Mouse (Mus musculus): ENCODE data around the gene Gm20458. TPM values are rescaled to one million over a fixed set of nuclear protein-coding genes. Genes with fewer than 3 reads are reported as not detected.

Gene Gm20458
- polyA plus RNA-seq, 1 experiment from 2014 or later: 5.8 TPM

DNA sequence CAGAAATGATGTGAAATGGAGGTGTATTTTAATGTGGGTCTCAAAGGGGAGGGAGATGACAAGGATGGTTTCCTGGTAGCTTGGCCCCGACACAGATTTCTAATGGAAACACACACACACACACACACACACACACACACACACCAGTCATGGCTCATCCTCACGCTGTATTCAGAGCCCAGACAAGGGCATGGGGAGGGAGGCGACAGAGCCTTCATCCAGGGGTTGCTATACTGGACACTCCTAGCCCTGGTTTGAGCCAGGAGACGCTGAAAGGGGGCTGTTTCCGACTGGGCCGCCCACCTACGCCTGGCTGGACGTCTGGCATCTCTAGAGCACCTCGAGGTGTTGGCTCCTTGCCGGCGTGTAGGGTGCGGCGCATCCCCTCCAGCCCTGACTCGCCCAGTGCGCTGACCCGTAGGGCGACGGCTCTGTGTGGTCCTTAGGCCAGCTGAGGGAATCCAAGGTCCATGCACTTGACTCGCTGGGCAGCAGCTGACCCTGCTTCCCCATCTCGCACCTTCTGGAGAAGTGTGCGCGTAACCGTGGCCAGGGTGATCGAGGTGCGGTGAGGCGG lies 25.0 kb downstream of the Gm20458 start, which contains the start of gene Dbndd2:
TSS of gene Dbndd2 (plus strand) at position 426 of the 577 bp plus-strand sequence.
- H3K27ac ChIP-seq (ENCODE audit: low read depth): no peak within 1 kb of the TSS
- H3K36me3 ChIP-seq (replicated peaks; ENCODE audit: insufficient read depth, low read length): 0 out of 2 replicates have a peak, but pooled peaks cover 5% of the 10 kb centered on the region
- TF ChIP-seq EP300 (IDR thresholded peaks at IDR 0.05; ENCODE audit: low read depth): no peak
- peak within 1 kb of the TSS; percentile 56 for H3K4me3 ChIP-seq (ENCODE audit: low read depth, low read length)
- WGBS (ENCODE audit: insufficient replicate concordance): 5% methylated on average over 23 of the region's 26 CpGs
- H3K27me3 ChIP-seq (ENCODE audit: insufficient read depth, low read length): peaks cover 16% of the 10 kb centered on the region
- DNase-seq: no peak
- peak within 1 kb of the TSS; percentile 57 for H3K9ac ChIP-seq (replicated peaks)
- no peaks in the 10 kb centered on the region for H3K9me3 ChIP-seq (ENCODE audit: low read length)
- ATAC-seq: peak; percentile 45; the same call in 1 of the 2 replicates
- H3K4me2 ChIP-seq (ENCODE audit: low read depth, low read length): peak within 1 kb of the TSS; percentile 83
- H3K4me1 ChIP-seq (ENCODE audit: insufficient read depth): peaks cover 7% of the 10 kb centered on the region; the same call in 1 of the 2 replicates

DNA sequence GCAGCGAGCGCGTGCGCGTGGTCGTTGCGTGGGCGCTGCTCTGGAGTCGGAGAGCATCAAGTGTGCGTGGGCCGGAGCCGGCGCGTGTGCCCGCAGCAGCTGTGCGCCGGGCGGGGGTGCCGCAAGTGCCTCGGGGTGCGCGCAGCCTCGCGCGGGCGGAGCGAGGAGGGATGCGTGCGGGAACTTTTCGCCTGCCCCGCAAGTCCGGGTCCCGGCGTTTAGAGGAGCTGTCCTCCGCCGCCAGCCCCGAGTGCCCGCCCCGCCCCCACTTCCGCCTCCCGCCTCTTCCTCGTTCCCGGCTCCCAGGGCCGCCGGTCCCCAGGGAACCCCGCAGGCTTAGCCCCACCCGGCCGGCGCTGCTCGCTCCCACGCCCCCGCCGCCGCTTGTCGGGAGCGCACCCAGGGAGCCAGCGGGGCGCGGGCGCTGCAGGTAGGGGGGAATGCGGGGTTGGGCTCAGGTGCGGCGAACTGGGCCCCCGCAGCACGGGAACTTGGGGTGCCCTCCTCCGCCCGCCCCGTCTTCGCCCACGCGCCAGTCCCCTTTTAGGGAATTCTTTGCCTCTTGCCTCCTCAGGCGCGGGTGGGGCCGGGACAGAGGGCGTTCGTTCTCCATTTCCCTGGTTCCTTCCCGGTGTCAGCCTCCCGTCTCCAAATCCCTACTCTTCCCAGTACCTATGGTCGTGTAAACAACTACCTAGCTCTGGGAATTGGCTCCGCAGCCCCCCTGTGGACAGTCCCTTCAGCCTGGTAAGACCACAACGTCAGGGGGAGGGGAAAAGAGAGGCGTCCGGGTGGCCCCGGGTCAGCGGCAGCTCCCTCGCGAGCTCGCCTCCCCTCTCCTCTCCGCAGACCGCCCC lies 25.7 kb downstream of the Gm20458 start:
- peak; percentile 63 for DNase-seq
- Histone ChIP-seq H3K36me3 (replicated peaks; ENCODE audit: insufficient read depth, low read length) (0 out of 2 replicates have a peak, but pooled peaks cover 5% of the 10 kb centered on the region), H3K27ac (ENCODE audit: low read depth) (no peak overlapping the region), H3K27me3 (ENCODE audit: insufficient read depth, low read length) (peaks cover 16% of the 10 kb centered on the region), H3K4me2 (ENCODE audit: low read depth, low read length) (peak overlapping the region; percentile 83), H3K9ac (replicated peaks) (peak overlapping the region; percentile 57), H3K9me3 (ENCODE audit: low read length) (no peaks in the 10 kb centered on the region), H3K4me1 (ENCODE audit: insufficient read depth) (peaks cover 7% of the 10 kb centered on the region; the same call in 1 of the 2 replicates), H3K4me3 (ENCODE audit: low read depth, low read length) (peak overlapping the region; percentile 56)
- ATAC-seq: peak; percentile 47; the same call in 1 of the 2 replicates
- WGBS (ENCODE audit: insufficient replicate concordance): under 1% methylated on average over 48 of the region's 90 CpGs
- TF ChIP-seq EP300 (IDR thresholded peaks at IDR 0.05; ENCODE audit: low read depth): no peak
- TF ChIP-seq CTCF (IDR thresholded peaks at IDR 0.05; ENCODE audit: low read depth): no peak

DNA sequence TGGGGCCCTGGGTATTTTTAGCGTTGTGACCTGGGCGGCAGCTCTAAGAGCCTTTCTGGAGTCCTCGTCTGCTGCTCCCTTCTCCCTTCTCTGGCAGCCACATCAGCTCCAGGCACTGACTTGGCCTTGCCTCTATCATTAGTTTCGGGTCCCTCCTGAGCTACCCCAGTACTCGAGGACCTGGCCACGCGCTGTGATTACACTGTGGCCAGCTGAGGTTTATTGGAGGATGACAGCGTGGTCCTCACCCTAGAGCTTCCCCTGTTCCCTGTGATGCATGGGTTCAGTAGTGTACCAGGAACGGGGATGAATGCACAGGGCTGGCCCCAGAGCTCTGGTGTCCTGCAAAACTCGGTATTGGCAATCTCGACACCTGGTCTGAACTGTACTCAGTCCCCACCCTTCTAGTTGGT lies 26.4 kb downstream of the Gm20458 start:
- peak overlapping the region; percentile 56 for H3K4me3 ChIP-seq (ENCODE audit: low read depth, low read length)

DNA sequence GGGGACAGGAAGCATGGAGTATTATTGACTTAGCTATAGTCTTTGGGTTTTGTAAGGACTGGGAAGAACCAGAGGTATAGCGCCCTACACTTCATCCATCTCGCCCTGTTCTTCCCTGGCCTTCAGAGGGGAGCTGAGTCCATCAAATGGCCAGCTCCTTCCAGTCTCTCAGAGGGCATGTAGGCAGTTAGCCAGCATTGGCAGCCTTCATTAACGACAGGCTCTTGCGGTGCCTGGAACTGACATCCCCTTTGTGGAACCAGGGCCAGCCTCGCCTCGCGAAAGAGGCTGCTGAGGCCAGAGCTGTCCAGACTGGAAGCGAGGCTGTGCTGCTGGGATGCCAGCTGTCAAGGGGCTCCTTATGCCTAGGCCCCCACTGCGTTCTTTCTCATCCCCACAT lies 27.0 kb downstream of the Gm20458 start:
- TF ChIP-seq EP300 (IDR thresholded peaks at IDR 0.05; ENCODE audit: low read depth): no peak
- TF ChIP-seq CTCF (IDR thresholded peaks at IDR 0.05; ENCODE audit: low read depth): no peak
- Histone ChIP-seq H3K9me3 (ENCODE audit: low read length) (no peaks in the 10 kb centered on the region), H3K27ac (ENCODE audit: low read depth) (no peak overlapping the region), H3K4me2 (ENCODE audit: low read depth, low read length) (no peak overlapping the region), H3K36me3 (replicated peaks; ENCODE audit: insufficient read depth, low read length) (0 out of 2 replicates have a peak, but pooled peaks cover 5% of the 10 kb centered on the region), H3K4me3 (ENCODE audit: low read depth, low read length) (no peak overlapping the region), H3K9ac (replicated peaks) (no peak overlapping the region), H3K27me3 (ENCODE audit: insufficient read depth, low read length) (peaks cover 16% of the 10 kb centered on the region), H3K4me1 (ENCODE audit: insufficient read depth) (peaks cover 7% of the 10 kb centered on the region; the same call in 1 of the 2 replicates)
- DNase-seq: no peak
- ATAC-seq: no peak
- WGBS (ENCODE audit: insufficient replicate concordance): 71% methylated on average over 9 of the region's 9 CpGs

More for the DNA sequence above, 26.4 kb downstream of the Gm20458 start:
- no peak for TF ChIP-seq CTCF (IDR thresholded peaks at IDR 0.05; ENCODE audit: low read depth)
- no peak for TF ChIP-seq EP300 (IDR thresholded peaks at IDR 0.05; ENCODE audit: low read depth)
- H3K27me3 ChIP-seq (ENCODE audit: insufficient read depth, low read length): peaks cover 16% of the 10 kb centered on the region
- H3K4me2 ChIP-seq (ENCODE audit: low read depth, low read length): peak overlapping the region; percentile 83
- H3K4me1 ChIP-seq (ENCODE audit: insufficient read depth): peaks cover 7% of the 10 kb centered on the region; the same call in 1 of the 2 replicates
- H3K9me3 ChIP-seq (ENCODE audit: low read length): no peaks in the 10 kb centered on the region
- no peak overlapping the region for H3K27ac ChIP-seq (ENCODE audit: low read depth)
- 0 out of 2 replicates have a peak, but pooled peaks cover 5% of the 10 kb centered on the region for H3K36me3 ChIP-seq (replicated peaks; ENCODE audit: insufficient read depth, low read length)
- peak overlapping the region; percentile 57 for H3K9ac ChIP-seq (replicated peaks)
- DNase-seq (no peak), ATAC-seq (no peak)
- WGBS (ENCODE audit: insufficient replicate concordance): 10% methylated on average over 11 of the region's 11 CpGs

DNA sequence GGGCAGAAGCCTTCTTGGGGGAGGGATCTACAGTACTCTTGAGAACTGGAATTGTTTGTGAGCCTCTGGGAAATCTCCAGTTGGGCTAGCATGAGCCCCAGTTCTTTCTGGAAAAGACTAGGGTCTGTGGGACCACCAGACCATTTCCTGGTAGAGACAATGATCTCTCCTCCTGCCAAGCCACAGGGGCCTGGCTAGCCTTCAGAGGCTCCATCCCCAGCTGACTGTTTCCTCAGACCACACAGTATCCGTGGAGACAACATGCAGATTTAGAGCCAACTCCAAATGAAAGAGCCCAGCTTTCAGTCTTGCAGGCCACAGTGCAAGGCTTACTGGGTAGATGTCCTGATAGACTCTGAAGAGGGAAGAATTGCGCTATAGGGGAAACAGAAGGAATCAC lies 33.4 kb downstream of the Gm20458 start:
- Histone ChIP-seq H3K9me3 (ENCODE audit: low read length) (no peaks in the 10 kb centered on the region), H3K9ac (replicated peaks) (no peak overlapping the region), H3K27me3 (ENCODE audit: insufficient read depth, low read length) (no peaks in the 10 kb centered on the region), H3K4me3 (ENCODE audit: low read depth, low read length) (no peak overlapping the region), H3K4me2 (ENCODE audit: low read depth, low read length) (no peak overlapping the region), H3K27ac (ENCODE audit: low read depth) (no peak overlapping the region), H3K36me3 (replicated peaks; ENCODE audit: insufficient read depth, low read length) (0 out of 2 replicates have a peak, but pooled peaks cover 5% of the 10 kb centered on the region), H3K4me1 (ENCODE audit: insufficient read depth) (peaks cover 16% of the 10 kb centered on the region)
- DNase-seq (no peak), ATAC-seq (no peak)
- TF ChIP-seq EP300 (IDR thresholded peaks at IDR 0.05; ENCODE audit: low read depth) (no peak), CTCF (IDR thresholded peaks at IDR 0.05; ENCODE audit: low read depth) (no peak)
- WGBS (ENCODE audit: insufficient replicate concordance): 61% methylated on average over 2 of the region's 2 CpGs

DNA sequence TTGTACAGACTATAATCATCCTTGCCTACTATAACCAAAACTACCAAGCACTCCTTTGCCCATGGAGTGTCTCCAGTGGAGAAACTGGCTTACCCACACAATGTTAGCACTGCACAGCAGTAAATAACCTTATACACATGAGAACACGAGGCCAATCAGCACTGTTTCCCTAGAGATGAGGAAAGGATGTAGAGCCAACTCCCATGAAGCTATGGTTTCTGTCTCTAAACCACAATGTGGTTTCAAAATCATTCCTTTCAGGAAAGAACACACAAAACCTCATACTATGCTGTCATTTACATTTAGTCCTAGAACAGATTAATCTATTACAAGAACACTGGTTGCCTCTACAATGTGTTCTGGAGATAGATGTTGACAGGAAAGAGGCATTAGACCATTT lies 35.6 kb downstream of the Gm20458 start:
- no peaks in the 10 kb centered on the region for H3K9me3 ChIP-seq (ENCODE audit: low read length)
- no peak for DNase-seq
- peaks cover 12% of the 10 kb centered on the region for H3K36me3 ChIP-seq (replicated peaks; ENCODE audit: insufficient read depth, low read length)
- H3K4me3 ChIP-seq (ENCODE audit: low read depth, low read length): no peak overlapping the region
- H3K4me1 ChIP-seq (ENCODE audit: insufficient read depth): peaks cover 16% of the 10 kb centered on the region
- no peaks in the 10 kb centered on the region for H3K27me3 ChIP-seq (ENCODE audit: insufficient read depth, low read length)
- 32% methylated on average over 1 of the region's 1 CpGs for WGBS (ENCODE audit: insufficient replicate concordance)
- H3K4me2 ChIP-seq (ENCODE audit: low read depth, low read length): peak overlapping the region; percentile 87; the same call in 1 of the 2 replicates
- H3K9ac ChIP-seq (replicated peaks): no peak overlapping the region; the same call in 1 of the 2 replicates
- TF ChIP-seq CTCF (IDR thresholded peaks at IDR 0.05; ENCODE audit: low read depth) (no peak), EP300 (IDR thresholded peaks at IDR 0.05; ENCODE audit: low read depth) (no peak)
- no peak for ATAC-seq
- 0 out of 2 replicates have a peak overlapping the region, but pooled peaks have one; percentile 11 for H3K27ac ChIP-seq (ENCODE audit: low read depth)

Data from liver, postnatal 0 days (tissue).